Mouse (Mus musculus) thymus, adult 2 months (tissue): ENCODE data around the gene Uba52. TPM values are rescaled to one million over a fixed set of nuclear protein-coding genes. Genes with fewer than 3 reads are reported as not detected.
A peak's percentile ranks its signal among the peaks of the same experiment; 100 is the strongest.
"Not testable (repeated sequence)": the region's sequence is repeated elsewhere in the genome, so short reads cannot be mapped to it uniquely, and the experiment has no call there.

Experiments
- DNase-seq: peaks from one replicate; pipeline ENCODE4 v3.0.0; 2021
- H3K27ac ChIP-seq: fragments of 200-500 bp; 2 replicates; pipeline ENCODE4 v1.5.1; 2012; ENCODE audit warnings: low read length, control low read depth; ENCODE audit not compliant: control insufficient read depth, insufficient read depth
- H3K27me3 ChIP-seq: fragments of 200-500 bp; 2 replicates; pipeline ENCODE4 v1.6.1; 2012; ENCODE audit warnings: mild to moderate bottlenecking, low read length, moderate library complexity, mixed read lengths; ENCODE audit not compliant: control insufficient read depth, insufficient read depth
- H3K36me3 ChIP-seq: fragments of 200-500 bp; 2 replicates; pipeline ENCODE4 v1.6.1; 2012; ENCODE audit warnings: mild to moderate bottlenecking, low read length, moderate library complexity; ENCODE audit not compliant: control insufficient read depth, insufficient read depth
- H3K4me1 ChIP-seq: fragments of 200-500 bp; replicated peaks from 2 replicates; pipeline ENCODE4 v1.6.1; 2012; ENCODE audit warnings: low read length; ENCODE audit not compliant: control insufficient read depth, insufficient read depth
- H3K4me3 ChIP-seq: fragments of 200-500 bp; 2 replicates; pipeline ENCODE4 v1.5.1; 2012; ENCODE audit warnings: mild to moderate bottlenecking, low read length, control low read depth, moderate library complexity; ENCODE audit not compliant: control insufficient read depth, insufficient read depth
- CTCF ChIP-seq: fragments of 200-500 bp; IDR thresholded peaks from 2 replicates; pipeline ENCODE4 v1.5.1; 2012; ENCODE audit warnings: mild to moderate bottlenecking, control low read depth, low read length, moderate library complexity, borderline replicate concordance; ENCODE audit not compliant: control insufficient read depth, poor library complexity, insufficient read depth; ENCODE audit errors: extremely low read depth
- POLR2A ChIP-seq: fragments of 200-500 bp; IDR thresholded peaks from 2 replicates; pipeline ENCODE4 v1.6.1; 2012; ENCODE audit warnings: mild to moderate bottlenecking, low read length, control low read depth, moderate library complexity; ENCODE audit not compliant: control insufficient read depth, poor library complexity, insufficient read depth; ENCODE audit errors: extremely low read depth
- WGBS: fragments of 180-500 bp; shearing (Covaris S2); methylation state at CpG from one replicate; pipeline ENCODE4 v1.1.7; 2018; 5-methylcytosine and 5-hydroxymethylcytosine counted together
- polyA plus RNA-seq: library from polyadenylated mRNA; depleted of rRNA; stranded (reverse); fragments of >200 nt; gene quantifications from 2 replicates; pipeline ENCODE4 v1.2.3, GENCODE M21; 2012

Uba52 gene
- polyA plus RNA-seq, 1 experiment: 731 TPM

DNA sequence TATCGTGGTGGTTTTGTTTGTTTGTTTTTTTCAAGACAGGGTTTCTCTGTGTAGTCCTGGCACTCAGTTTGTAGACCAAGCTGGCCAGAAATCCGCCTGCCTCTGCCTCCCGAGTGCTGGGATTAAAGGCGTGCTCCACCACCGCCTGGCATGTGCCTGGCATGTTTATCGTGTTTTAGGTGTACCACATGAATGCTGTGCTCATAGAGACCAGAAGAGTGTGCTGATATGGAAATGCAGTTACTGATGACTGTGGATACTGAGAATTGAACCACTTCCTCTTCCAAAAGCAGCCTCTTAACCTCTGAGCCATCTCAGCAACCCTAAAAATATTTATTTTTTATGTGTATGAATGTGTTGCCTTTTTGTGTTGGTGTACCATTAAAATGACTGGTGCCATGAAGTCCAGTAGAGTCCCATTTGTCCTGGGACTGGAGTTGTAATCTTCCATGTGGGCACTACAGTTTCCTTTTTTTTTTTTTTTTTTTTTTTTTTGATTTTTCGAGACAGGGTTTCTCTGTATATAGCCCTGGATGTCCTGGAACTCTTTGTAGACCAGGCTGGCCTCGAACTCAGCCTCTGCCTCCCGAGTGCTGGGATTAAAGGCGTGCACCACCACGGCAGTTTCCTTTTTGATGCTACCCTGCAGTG, 1.8 kb upstream of the Uba52 start:
- H3K36me3 ChIP-seq: peaks cover 6% of the 10 kb centered on the region; the same call in 1 of the 2 replicates
- no peaks in the 10 kb centered on the region for H3K27me3 ChIP-seq
- WGBS: 53% methylated on average over 11 of the region's 11 CpGs
- no peak for DNase-seq
- H3K27ac ChIP-seq: no peak overlapping the region
- peaks cover 17% of the 10 kb centered on the region for H3K4me1 ChIP-seq
- TF ChIP-seq POLR2A: no peak
- H3K4me3 ChIP-seq: no peak overlapping the region

DNA sequence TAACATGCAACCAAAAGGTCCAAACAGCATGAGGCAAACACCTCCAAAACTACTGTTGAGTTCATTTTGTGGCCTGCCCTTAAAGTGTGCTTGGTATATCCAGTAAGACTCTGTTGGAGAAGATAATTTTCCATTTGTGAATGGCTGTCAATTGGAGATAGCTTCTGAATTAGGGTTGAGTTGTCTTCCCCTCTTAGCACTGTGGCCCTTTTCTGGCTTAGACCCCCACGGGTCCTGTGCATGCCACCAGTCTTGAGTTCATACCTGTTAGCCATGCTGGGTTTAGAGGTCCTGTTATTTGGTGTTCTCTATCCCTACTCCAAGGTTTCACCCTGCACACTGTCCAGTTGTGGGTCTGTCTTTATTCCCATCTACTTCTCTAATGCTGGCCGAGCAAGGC, 1.2 kb upstream of the Uba52 start:
- H3K27ac ChIP-seq: no peak overlapping the region
- H3K27me3 ChIP-seq: no peaks in the 10 kb centered on the region
- 94% methylated on average over 2 of the region's 2 CpGs for WGBS
- peaks cover 18% of the 10 kb centered on the region for H3K4me1 ChIP-seq
- peaks cover 6% of the 10 kb centered on the region; the same call in 1 of the 2 replicates for H3K36me3 ChIP-seq
- DNase-seq: no peak
- TF ChIP-seq CTCF (no peak), POLR2A (no peak)
- H3K4me3 ChIP-seq: no peak overlapping the region

DNA sequence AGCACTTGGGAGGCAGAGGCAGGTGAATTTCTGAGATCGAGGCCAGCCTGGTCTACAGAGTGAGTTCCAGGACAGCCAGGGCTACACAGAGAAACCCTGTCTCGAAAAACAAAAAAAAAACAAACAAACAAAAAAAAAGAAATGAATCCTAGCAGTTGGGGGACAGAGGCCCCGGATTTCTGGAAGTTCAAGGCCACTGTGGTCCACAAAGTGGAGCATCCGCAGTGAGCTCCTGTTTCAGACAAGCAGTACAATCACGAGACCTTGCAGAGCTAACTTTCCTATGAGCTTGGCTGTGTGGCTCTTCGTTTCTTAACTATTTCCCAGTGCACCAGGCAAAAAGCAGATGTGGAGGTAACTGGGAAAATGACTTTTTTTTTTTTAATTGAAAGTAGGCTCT, 573 bp upstream of the Uba52 start:
- H3K36me3 ChIP-seq, H3K27me3 ChIP-seq, DNase-seq: not testable (repeated sequence)
- Histone ChIP-seq H3K27ac (peak overlapping the region; percentile 89; the same call in 1 of the 2 replicates), H3K4me1 (peaks cover 19% of the 10 kb centered on the region), H3K4me3 (peak overlapping the region; percentile 88)
- 61% methylated on average over 6 of the region's 6 CpGs for WGBS

DNA sequence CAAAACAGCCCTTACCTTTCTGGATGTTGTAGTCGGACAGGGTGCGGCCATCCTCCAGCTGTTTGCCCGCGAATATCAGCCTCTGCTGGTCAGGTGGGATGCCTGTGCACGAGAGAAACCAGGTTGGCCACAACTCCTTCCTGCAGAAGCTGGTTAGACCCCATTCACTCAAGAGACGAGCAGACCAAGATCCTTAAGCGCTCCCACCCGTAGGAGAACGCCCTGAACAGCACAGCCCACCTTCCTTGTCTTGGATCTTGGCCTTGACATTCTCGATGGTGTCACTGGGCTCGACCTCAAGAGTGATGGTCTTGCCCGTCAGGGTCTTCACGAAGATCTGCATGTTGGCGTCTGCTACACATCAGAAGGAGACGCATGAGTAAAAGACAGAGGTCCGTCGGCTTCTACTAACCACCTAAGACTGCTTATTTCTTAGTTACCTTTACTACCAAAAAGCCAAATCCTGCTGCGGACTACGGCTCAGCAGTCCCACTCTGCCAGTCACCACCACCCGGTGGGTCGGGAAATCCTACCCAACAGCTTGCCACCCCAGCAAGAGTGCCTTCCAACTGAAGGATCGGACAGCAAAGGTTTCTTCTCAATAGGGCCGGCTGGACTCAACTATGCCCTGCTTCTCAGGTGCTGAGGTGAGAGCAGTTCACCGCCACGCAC, 1.2 kb downstream of the Uba52 start:
- Histone ChIP-seq H3K4me1 (peaks cover 26% of the 10 kb centered on the region), H3K36me3 (peaks cover 6% of the 10 kb centered on the region; the same call in 1 of the 2 replicates), H3K4me3 (peak overlapping the region; percentile 88), H3K27ac (no peak overlapping the region), H3K27me3 (no peaks in the 10 kb centered on the region)
- DNase-seq: no peak
- TF ChIP-seq CTCF: no peak
- TF ChIP-seq POLR2A: no peak
- WGBS: 10% methylated on average over 25 of the region's 25 CpGs

DNA sequence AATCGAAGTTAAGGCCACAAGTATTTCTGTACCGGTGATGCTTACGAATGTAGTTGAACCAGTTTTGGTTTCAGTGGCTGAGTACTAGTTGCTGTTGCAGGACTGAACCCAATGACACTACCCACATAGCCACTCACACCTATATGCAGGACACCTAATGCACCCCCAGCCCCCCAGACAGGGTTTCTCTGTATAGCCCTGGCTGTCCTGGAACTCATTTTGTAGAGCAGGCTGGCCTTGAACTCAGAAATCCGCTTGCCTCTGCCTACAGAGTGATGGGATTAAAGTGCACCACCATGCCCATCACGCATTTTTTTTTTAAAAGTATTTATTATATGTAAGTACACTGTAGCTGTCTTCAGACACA, 3.6 kb downstream of the Uba52 start:
- Histone ChIP-seq H3K27ac (no peak overlapping the region), H3K4me1 (peaks cover 26% of the 10 kb centered on the region), H3K36me3 (peaks cover 6% of the 10 kb centered on the region; the same call in 1 of the 2 replicates), H3K4me3 (no peak overlapping the region), H3K27me3 (no peaks in the 10 kb centered on the region)
- 86% methylated on average over 5 of the region's 5 CpGs for WGBS
- DNase-seq: no peak
- no peak for TF ChIP-seq POLR2A
- no peak for TF ChIP-seq CTCF

DNA sequence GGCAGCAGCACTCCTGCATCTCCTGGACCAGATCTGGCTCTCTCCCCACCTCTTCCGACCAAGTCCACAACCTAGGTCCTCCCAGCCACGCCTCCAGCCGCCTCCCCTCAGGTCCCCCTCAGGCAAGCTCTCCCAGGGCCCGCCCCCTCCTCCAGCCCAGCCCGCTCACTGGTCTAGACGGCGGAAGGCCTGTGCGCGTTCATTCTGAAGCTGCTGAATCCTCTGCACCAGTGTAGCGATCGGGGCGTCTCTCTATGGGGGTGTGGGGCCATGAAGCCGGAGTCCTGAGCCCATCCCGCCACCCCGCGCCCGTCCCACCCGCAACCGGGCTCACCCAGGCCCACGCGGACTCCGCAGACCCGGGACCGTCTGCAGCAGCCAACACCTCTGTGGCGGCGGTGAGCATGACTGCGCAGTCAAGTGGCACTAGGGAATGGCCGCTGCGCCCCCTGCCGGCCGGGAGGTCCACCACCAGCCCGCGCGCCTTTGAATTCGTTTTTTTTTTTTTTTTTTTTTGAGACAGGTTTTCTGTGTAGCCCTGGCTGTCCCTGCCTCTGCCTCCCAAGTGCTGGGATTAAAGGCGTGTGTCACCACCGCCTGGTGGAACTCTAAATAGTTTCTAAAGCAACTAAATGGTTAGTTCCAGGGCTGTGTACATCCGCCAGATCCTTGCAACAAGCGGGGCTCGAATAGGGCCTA, 4.1 kb downstream of the Uba52 start, which contains the start of gene Rex1bd:
Rex1bd (minus strand) TSS at position 425 of the 699 bp plus-strand sequence.
- 7% methylated on average over 40 of the region's 40 CpGs for WGBS
- H3K4me3 ChIP-seq: peak within 1 kb of the TSS; percentile 56
- peak; percentile 94 for DNase-seq
- peaks cover 6% of the 10 kb centered on the region; the same call in 1 of the 2 replicates for H3K36me3 ChIP-seq
- no peak within 1 kb of the TSS for H3K27ac ChIP-seq
- TF ChIP-seq CTCF (peak; percentile 87; the same call in 1 of the 2 replicates), POLR2A (peak; percentile 60; the same call in 1 of the 2 replicates)
- no peaks in the 10 kb centered on the region for H3K27me3 ChIP-seq
- H3K4me1 ChIP-seq: peaks cover 26% of the 10 kb centered on the region
